Mouse (Mus musculus) midbrain, embryonic 11.5 days (tissue): ENCODE data around the gene Rnps1. TPM values are rescaled to one million over a fixed set of nuclear protein-coding genes. Genes with fewer than 3 reads are reported as not detected.

Experiments used
- ATAC-seq: fragments of 200-750 bp; cut with Nextera tagmentation; 2 replicates; pipeline ENCODE4 v1.8.0; 2017; ENCODE audit warnings: moderate TSS enrichment, moderate library complexity; ENCODE audit not compliant: low FRiP score
- DNase-seq: peaks from one replicate; pipeline ENCODE4 v3.0.0; 2015; ENCODE audit warnings: low spot score; ENCODE audit errors: missing footprints
- H3K27ac ChIP-seq: fragments of 300-500 bp; sonication (generic); 2 replicates; pipeline ENCODE4 v1.5.1; 2014; ENCODE audit warnings: low read depth, low read length
- H3K27me3 ChIP-seq: fragments of 300-500 bp; sonication (generic); 2 replicates; pipeline ENCODE4 v1.6.1; 2014; ENCODE audit warnings: mild to moderate bottlenecking, low read length, moderate library complexity, mixed read lengths; ENCODE audit not compliant: control insufficient read depth, insufficient read depth
- H3K36me3 ChIP-seq: fragments of 300-500 bp; sonication (generic); 2 replicates; pipeline ENCODE4 v1.6.1; 2014; ENCODE audit warnings: mild to moderate bottlenecking, low read length, moderate library complexity, mixed read lengths; ENCODE audit not compliant: control insufficient read depth, insufficient read depth
- H3K4me1 ChIP-seq: fragments of 300-500 bp; sonication (generic); 2 replicates; pipeline ENCODE4 v1.6.1; 2014; ENCODE audit warnings: low read length; ENCODE audit not compliant: control insufficient read depth, insufficient read depth
- H3K4me2 ChIP-seq: fragments of 300-500 bp; sonication (generic); 2 replicates; pipeline ENCODE4 v1.6.1; 2014; ENCODE audit warnings: mild to moderate bottlenecking, moderate library complexity
- H3K4me3 ChIP-seq: fragments of 300-500 bp; sonication (generic); 2 replicates; pipeline ENCODE4 v1.5.1; 2014; ENCODE audit warnings: low read depth, low read length
- H3K9ac ChIP-seq: fragments of 300-500 bp; sonication (generic); 2 replicates; pipeline ENCODE4 v1.6.1; 2014; ENCODE audit warnings: low read length
- H3K9me3 ChIP-seq: fragments of 300-500 bp; sonication (generic); 2 replicates; pipeline ENCODE4 v1.6.1; 2016; ENCODE audit warnings: low read length; ENCODE audit not compliant: control insufficient read depth
- WGBS: fragments of 180-500 bp; shearing (Covaris S2); extraction: QIAGEN DNeasy Blood & Tissue Kit; methylation state at CpG from one replicate; pipeline ENCODE4 v1.1.7; 2014; 5-methylcytosine and 5-hydroxymethylcytosine counted together
- polyA plus RNA-seq: library from polyadenylated mRNA; unstranded; fragments of >200 nt; fragmentation: Nextera tagmentation; extraction: Ambion mirVana; gene quantifications from 2 replicates; pipeline ENCODE4 v1.2.1, GENCODE M21; 2014

Gene Rnps1
- polyA plus RNA-seq, 1 experiment from 2014 or later: 380 TPM

DNA sequence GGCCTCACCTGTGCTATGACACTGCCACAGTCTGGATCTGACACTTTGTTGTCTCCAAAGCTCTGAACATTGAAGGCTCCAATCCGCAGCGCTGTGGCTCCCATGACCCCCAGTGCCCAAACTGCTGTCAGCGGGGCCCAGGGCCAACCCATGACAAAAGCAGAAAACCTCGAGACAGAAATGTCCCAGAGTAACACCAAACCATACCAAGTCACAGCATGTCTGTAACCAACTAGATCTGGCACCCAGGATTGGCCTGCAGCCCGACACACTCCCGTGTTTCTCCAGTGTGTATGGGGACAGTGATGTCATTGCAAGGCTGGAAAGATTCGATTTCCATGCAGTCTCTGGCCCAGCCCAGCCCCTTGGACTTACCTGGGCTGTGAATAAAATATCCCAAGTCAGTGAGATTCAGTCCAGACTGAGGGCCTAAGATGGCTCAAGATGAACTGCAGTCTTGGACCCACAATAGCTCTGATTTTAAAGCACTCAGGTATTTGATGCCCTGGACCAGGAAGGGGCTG lies 28.3 kb downstream of the Rnps1 start, which contains the start of gene Dnase1l2:
Gene Dnase1l2, minus strand, starts transcription at position 474 of the 524 bp plus-strand sequence.
- no peak within 1 kb of the TSS for H3K9ac ChIP-seq
- DNase-seq (no peak), ATAC-seq (no peak)
- H3K27ac ChIP-seq: no peak within 1 kb of the TSS
- no peaks in the 10 kb centered on the region for H3K9me3 ChIP-seq
- 85% methylated on average over 7 of the region's 7 CpGs for WGBS
- H3K36me3 ChIP-seq: peaks cover 39% of the 10 kb centered on the region
- H3K4me3 ChIP-seq: no peak within 1 kb of the TSS
- H3K27me3 ChIP-seq: no peaks in the 10 kb centered on the region
- no peak within 1 kb of the TSS for H3K4me2 ChIP-seq
- H3K4me1 ChIP-seq: no peaks in the 10 kb centered on the region

DNA sequence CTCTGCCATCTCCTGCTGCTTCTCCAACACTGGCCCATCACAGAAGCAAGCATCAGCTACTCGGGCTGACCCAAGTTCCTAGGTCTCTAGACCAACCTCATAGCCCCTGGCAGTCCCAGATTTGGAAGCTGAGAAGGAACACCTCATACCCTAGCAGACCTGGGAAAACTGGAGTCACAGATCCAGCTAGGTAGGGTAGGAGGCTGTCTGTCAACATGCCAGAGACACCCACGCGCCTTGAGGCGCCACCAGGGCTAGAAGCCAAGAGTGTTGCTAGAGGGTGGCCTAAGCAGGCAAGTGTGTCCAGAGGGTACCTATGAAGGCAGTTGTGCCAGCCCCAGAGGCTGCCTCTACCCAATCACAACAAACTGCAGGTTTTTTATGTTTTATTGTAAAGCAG lies 29.0 kb downstream of the Rnps1 start:
- WGBS: 89% methylated on average over 4 of the region's 4 CpGs
- Histone ChIP-seq H3K36me3 (peaks cover 40% of the 10 kb centered on the region), H3K27ac (no peak overlapping the region), H3K4me2 (no peak overlapping the region), H3K4me3 (no peak overlapping the region), H3K4me1 (no peaks in the 10 kb centered on the region), H3K27me3 (no peaks in the 10 kb centered on the region), H3K9me3 (no peaks in the 10 kb centered on the region), H3K9ac (no peak overlapping the region)
- no peak for ATAC-seq
- no peak for DNase-seq

GRCm38 (mm10) chr17:24446590-24446989 lies 32.2 kb downstream of the Rnps1 start:
- no peak for DNase-seq
- H3K27me3 ChIP-seq: no peaks in the 10 kb centered on the region
- no peak overlapping the region for H3K4me3 ChIP-seq
- no peaks in the 10 kb centered on the region for H3K4me1 ChIP-seq
- no peak overlapping the region for H3K9ac ChIP-seq
- 93% methylated on average over 8 of the region's 8 CpGs for WGBS
- H3K27ac ChIP-seq: no peak overlapping the region
- H3K9me3 ChIP-seq: no peaks in the 10 kb centered on the region
- ATAC-seq: no peak
- H3K4me2 ChIP-seq: no peak overlapping the region
- H3K36me3 ChIP-seq: peaks cover 40% of the 10 kb centered on the region

DNA sequence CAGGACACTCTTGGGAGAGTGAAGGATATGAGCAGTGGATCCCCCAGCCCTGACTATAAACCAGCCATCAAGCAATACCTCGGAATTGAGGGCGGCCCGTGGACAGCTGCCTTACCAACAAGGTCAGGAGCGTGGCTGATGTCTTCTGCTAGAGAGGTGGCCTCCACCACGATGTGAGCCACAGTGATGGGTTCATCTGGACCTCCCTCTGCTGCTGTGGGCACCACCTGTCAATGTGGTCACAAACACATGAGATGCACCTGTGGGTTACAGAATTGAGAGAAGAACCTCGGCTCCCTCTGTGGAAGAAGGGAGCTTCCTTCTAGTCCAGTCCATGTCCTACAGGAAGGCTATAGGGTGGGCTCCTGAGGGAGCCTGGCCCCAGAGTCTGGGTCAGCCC lies 35.1 kb downstream of the Rnps1 start:
- Histone ChIP-seq H3K4me1 (peaks cover 6% of the 10 kb centered on the region), H3K4me2 (no peak overlapping the region), H3K4me3 (no peak overlapping the region), H3K9ac (no peak overlapping the region), H3K27me3 (no peaks in the 10 kb centered on the region), H3K27ac (no peak overlapping the region), H3K9me3 (no peaks in the 10 kb centered on the region), H3K36me3 (peaks cover 36% of the 10 kb centered on the region)
- no peak for ATAC-seq
- WGBS: 93% methylated on average over 6 of the region's 6 CpGs
- no peak for DNase-seq

DNA sequence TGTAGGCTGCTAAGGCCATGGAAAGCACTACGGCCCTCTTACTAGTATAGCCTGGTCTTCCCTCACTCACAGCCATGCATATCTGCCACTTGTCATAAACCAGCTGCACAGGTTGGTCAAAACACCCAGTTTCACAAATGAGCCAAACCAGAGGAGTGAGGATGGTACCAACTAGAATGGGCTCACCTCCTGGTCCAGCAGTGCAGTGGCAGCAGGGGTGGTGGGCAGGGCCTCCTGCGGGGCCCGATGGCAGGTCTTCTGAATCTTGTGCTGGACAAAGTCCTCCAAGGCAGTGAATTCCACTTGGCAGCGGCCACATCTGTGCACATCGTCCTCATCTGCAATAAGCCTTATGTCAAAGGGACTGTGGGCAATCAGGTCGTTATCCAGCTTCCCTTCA lies 36.9 kb downstream of the Rnps1 start:
- 94% methylated on average over 6 of the region's 6 CpGs for WGBS
- ATAC-seq (no peak), DNase-seq (no peak)
- peaks cover 6% of the 10 kb centered on the region for H3K4me1 ChIP-seq
- peaks cover 20% of the 10 kb centered on the region for H3K36me3 ChIP-seq
- H3K27ac ChIP-seq: no peak overlapping the region
- no peaks in the 10 kb centered on the region for H3K9me3 ChIP-seq
- no peaks in the 10 kb centered on the region for H3K27me3 ChIP-seq
- H3K4me2 ChIP-seq: no peak overlapping the region
- H3K4me3 ChIP-seq: no peak overlapping the region
- no peak overlapping the region for H3K9ac ChIP-seq

- peaks cover 9% of the 10 kb centered on the region; the same call in 1 of the 2 replicates for H3K36me3 ChIP-seq
- 100% methylated on average over 2 of the region's 2 CpGs for WGBS
- no peak for ATAC-seq
- H3K4me2 ChIP-seq: 0 out of 2 replicates have a peak overlapping the region, but pooled peaks have one; percentile 55
- H3K27ac ChIP-seq: no peak overlapping the region
- H3K4me3 ChIP-seq: no peak overlapping the region
- peaks cover 6% of the 10 kb centered on the region for H3K4me1 ChIP-seq
- H3K9me3 ChIP-seq: no peaks in the 10 kb centered on the region
- no peaks in the 10 kb centered on the region for H3K27me3 ChIP-seq
- DNase-seq: no peak
- H3K9ac ChIP-seq: no peak overlapping the region; the same call in 1 of the 2 replicates
Measured at GRCm38 (mm10) chr17:24453372-24453771, 39.0 kb downstream of the Rnps1 start.

- peak overlapping the region; percentile 84 for H3K9ac ChIP-seq
- no peaks in the 10 kb centered on the region for H3K9me3 ChIP-seq
- peak overlapping the region; percentile 74 for H3K27ac ChIP-seq
- no peaks in the 10 kb centered on the region for H3K27me3 ChIP-seq
- 11% methylated on average over 14 of the region's 14 CpGs for WGBS
- peak overlapping the region; percentile 73 for H3K4me3 ChIP-seq
- no peak for DNase-seq
- H3K4me1 ChIP-seq: peaks cover 6% of the 10 kb centered on the region
- peaks cover 7% of the 10 kb centered on the region; the same call in 1 of the 2 replicates for H3K36me3 ChIP-seq
- ATAC-seq: no peak
- H3K4me2 ChIP-seq: peak overlapping the region; percentile 55
Measured at GRCm38 (mm10) chr17:24454218-24454755, 39.9 kb downstream of the Rnps1 start.

GRCm38 (mm10) chr17:24454756-24455522 lies 40.6 kb downstream of the Rnps1 start:
- under 1% methylated on average over 58 of the region's 67 CpGs for WGBS
- peak overlapping the region; percentile 55 for H3K4me2 ChIP-seq
- peaks cover 6% of the 10 kb centered on the region for H3K4me1 ChIP-seq
- H3K9ac ChIP-seq: peak overlapping the region; percentile 84
- peaks cover 3% of the 10 kb centered on the region; the same call in 1 of the 2 replicates for H3K36me3 ChIP-seq
- H3K9me3 ChIP-seq: no peaks in the 10 kb centered on the region
- DNase-seq (peak; percentile 100), ATAC-seq (peak; percentile 95)
- H3K4me3 ChIP-seq: peak overlapping the region; percentile 73
- peak overlapping the region; percentile 74 for H3K27ac ChIP-seq
- H3K27me3 ChIP-seq: no peaks in the 10 kb centered on the region
